Mouse (Mus musculus): ENCODE data around the gene Olfr905. TPM values are rescaled to one million over a fixed set of nuclear protein-coding genes. Genes with fewer than 3 reads are reported as not detected.

Olfr905 gene
- polyA plus RNA-seq (2012; rRNA removed) = not detected in 2 replicates

- Histone ChIP-seq H3K27ac (ENCODE audit: insufficient read depth, low read length) (no peak within 1 kb of the TSS), H3K4me3 (ENCODE audit: insufficient read depth, low read length) (no peak within 1 kb of the TSS), H3K4me1 (ENCODE audit: control insufficient read depth, insufficient read depth, low read length) (no peaks in the 10 kb centered on the region)
- TF ChIP-seq POLR2A (IDR thresholded peaks at IDR 0.05; ENCODE audit: extremely low read depth, insufficient read depth, low read length) = no peak
- no peak for TF ChIP-seq CTCF (IDR thresholded peaks at IDR 0.05; ENCODE audit: extremely low read depth, insufficient read depth, low read length)
These were observed at the start of gene Olfr905 for GRCm38 (mm10) chr9:38470807-38471206. TSS of gene Olfr905 (plus strand) at chr9:38471107.

- H3K4me1 ChIP-seq (ENCODE audit: control insufficient read depth, insufficient read depth, low read length) = no peaks in the 10 kb centered on the region
- no peak overlapping the region for H3K4me3 ChIP-seq (ENCODE audit: insufficient read depth, low read length)
These were observed 47.1 kb upstream of the Olfr905 start for GRCm38 (mm10) chr9:38423801-38424200.

GRCm38 (mm10) chr9:38427026-38427425 lies 43.9 kb upstream of the Olfr905 start:
- H3K4me3 ChIP-seq (ENCODE audit: insufficient read depth, low read length) = no peak overlapping the region
- no peaks in the 10 kb centered on the region for H3K4me1 ChIP-seq (ENCODE audit: control insufficient read depth, insufficient read depth, low read length)

More at GRCm38 (mm10) chr9:38423801-38424200, 47.1 kb upstream of the Olfr905 start:
- H3K27ac ChIP-seq (ENCODE audit: insufficient read depth, low read length) = no peak overlapping the region
- TF ChIP-seq POLR2A (IDR thresholded peaks at IDR 0.05; ENCODE audit: extremely low read depth, insufficient read depth, low read length) (no peak), CTCF (IDR thresholded peaks at IDR 0.05; ENCODE audit: extremely low read depth, insufficient read depth, low read length) (no peak)

GRCm38 (mm10) chr9:38429155-38429554 lies 41.8 kb upstream of the Olfr905 start, which contains the start of gene Olfr901:
TSS of gene Olfr901 (plus strand) at chr9:38429455.
- H3K4me3 ChIP-seq (ENCODE audit: insufficient read depth, low read length) = no peak within 1 kb of the TSS
- TF ChIP-seq CTCF (IDR thresholded peaks at IDR 0.05; ENCODE audit: extremely low read depth, insufficient read depth, low read length) (no peak), POLR2A (IDR thresholded peaks at IDR 0.05; ENCODE audit: extremely low read depth, insufficient read depth, low read length) (no peak)
- no peak within 1 kb of the TSS for H3K27ac ChIP-seq (ENCODE audit: insufficient read depth, low read length)
- no peaks in the 10 kb centered on the region for H3K4me1 ChIP-seq (ENCODE audit: control insufficient read depth, insufficient read depth, low read length)

More at GRCm38 (mm10) chr9:38427026-38427425, 43.9 kb upstream of the Olfr905 start:
- TF ChIP-seq POLR2A (IDR thresholded peaks at IDR 0.05; ENCODE audit: extremely low read depth, insufficient read depth, low read length) (no peak), CTCF (IDR thresholded peaks at IDR 0.05; ENCODE audit: extremely low read depth, insufficient read depth, low read length) (no peak)
- H3K27ac ChIP-seq (ENCODE audit: insufficient read depth, low read length) = no peak overlapping the region

- Histone ChIP-seq H3K4me1 (ENCODE audit: control insufficient read depth, insufficient read depth, low read length) (no peaks in the 10 kb centered on the region), H3K27ac (ENCODE audit: insufficient read depth, low read length) (no peak within 1 kb of the TSS), H3K4me3 (ENCODE audit: insufficient read depth, low read length) (no peak within 1 kb of the TSS)
- TF ChIP-seq POLR2A (IDR thresholded peaks at IDR 0.05; ENCODE audit: extremely low read depth, insufficient read depth, low read length) = no peak
These were observed 23.6 kb upstream of the Olfr905 start, which contains the start of gene Olfr902 for GRCm38 (mm10) chr9:38447352-38447751. TSS of gene Olfr902 (plus strand) at chr9:38447652.

GRCm38 (mm10) chr9:38462844-38463243 lies 8.1 kb upstream of the Olfr905 start, which contains the start of gene Olfr904:
TSS of gene Olfr904 (plus strand) at chr9:38463144.
- H3K27ac ChIP-seq (ENCODE audit: insufficient read depth, low read length) = no peak within 1 kb of the TSS
- H3K4me1 ChIP-seq (ENCODE audit: control insufficient read depth, insufficient read depth, low read length) = no peaks in the 10 kb centered on the region
- H3K4me3 ChIP-seq (ENCODE audit: insufficient read depth, low read length) = no peak within 1 kb of the TSS
- TF ChIP-seq CTCF (IDR thresholded peaks at IDR 0.05; ENCODE audit: extremely low read depth, insufficient read depth, low read length) = no peak
- no peak for TF ChIP-seq POLR2A (IDR thresholded peaks at IDR 0.05; ENCODE audit: extremely low read depth, insufficient read depth, low read length)

- no peak for TF ChIP-seq CTCF (IDR thresholded peaks at IDR 0.05; ENCODE audit: extremely low read depth, insufficient read depth, low read length)
- TF ChIP-seq POLR2A (IDR thresholded peaks at IDR 0.05; ENCODE audit: extremely low read depth, insufficient read depth, low read length) = no peak
- no peak within 1 kb of the TSS for H3K27ac ChIP-seq (ENCODE audit: insufficient read depth, low read length)
- no peaks in the 10 kb centered on the region for H3K4me1 ChIP-seq (ENCODE audit: control insufficient read depth, insufficient read depth, low read length)
- no peak within 1 kb of the TSS for H3K4me3 ChIP-seq (ENCODE audit: insufficient read depth, low read length)
These were observed 15.9 kb downstream of the Olfr905 start, which contains the start of gene Olfr906 for GRCm38 (mm10) chr9:38486785-38487184. TSS of gene Olfr906 (plus strand) at chr9:38487085.

GRCm38 (mm10) chr9:38495501-38495900 lies 24.6 kb downstream of the Olfr905 start, which contains the start of gene Olfr907:
TSS of gene Olfr907 (plus strand) at chr9:38495801.
- Histone ChIP-seq H3K4me1 (ENCODE audit: control insufficient read depth, insufficient read depth, low read length) (no peaks in the 10 kb centered on the region), H3K4me3 (ENCODE audit: insufficient read depth, low read length) (no peak within 1 kb of the TSS), H3K27ac (ENCODE audit: insufficient read depth, low read length) (no peak within 1 kb of the TSS)
- TF ChIP-seq POLR2A (IDR thresholded peaks at IDR 0.05; ENCODE audit: extremely low read depth, insufficient read depth, low read length) = no peak
- TF ChIP-seq CTCF (IDR thresholded peaks at IDR 0.05; ENCODE audit: extremely low read depth, insufficient read depth, low read length) = no peak

- H3K27ac ChIP-seq (ENCODE audit: insufficient read depth, low read length) = no peak overlapping the region
- no peak overlapping the region for H3K4me3 ChIP-seq (ENCODE audit: insufficient read depth, low read length)
- no peaks in the 10 kb centered on the region for H3K4me1 ChIP-seq (ENCODE audit: control insufficient read depth, insufficient read depth, low read length)
- no peak for TF ChIP-seq CTCF (IDR thresholded peaks at IDR 0.05; ENCODE audit: extremely low read depth, insufficient read depth, low read length)
- no peak for TF ChIP-seq POLR2A (IDR thresholded peaks at IDR 0.05; ENCODE audit: extremely low read depth, insufficient read depth, low read length)
These were observed 41.4 kb downstream of the Olfr905 start for GRCm38 (mm10) chr9:38512353-38512752.

- no peak for TF ChIP-seq CTCF (IDR thresholded peaks at IDR 0.05; ENCODE audit: extremely low read depth, insufficient read depth, low read length)
- no peak for TF ChIP-seq POLR2A (IDR thresholded peaks at IDR 0.05; ENCODE audit: extremely low read depth, insufficient read depth, low read length)
- Histone ChIP-seq H3K4me1 (ENCODE audit: control insufficient read depth, insufficient read depth, low read length) (no peaks in the 10 kb centered on the region), H3K4me3 (ENCODE audit: insufficient read depth, low read length) (no peak within 1 kb of the TSS), H3K27ac (ENCODE audit: insufficient read depth, low read length) (no peak within 1 kb of the TSS)
These were observed 50.4 kb downstream of the Olfr905 start, which contains the start of gene Olfr911-ps1 for GRCm38 (mm10) chr9:38521280-38521679. TSS of gene Olfr911-ps1 (plus strand) at chr9:38521580.

Other genes starting within 250 kb of the Olfr905 start
- gene Olfr143, start 218.3 kb upstream of the Olfr905 start, polyA plus RNA-seq (2012; rRNA removed) = not detected in 2 replicates
- not detected in 2 replicates for gene Olfr895, start 203.3 kb upstream of the Olfr905 start, polyA plus RNA-seq (2012; rRNA removed)
- not detected in 2 replicates for gene Olfr896-ps1, start 180.0 kb upstream of the Olfr905 start, polyA plus RNA-seq (2012; rRNA removed)
- not detected in 2 replicates for gene Olfr25, start 142.0 kb upstream of the Olfr905 start, polyA plus RNA-seq (2012; rRNA removed)
- not detected in 2 replicates for gene Olfr898, start 122.7 kb upstream of the Olfr905 start, polyA plus RNA-seq (2012; rRNA removed)
- gene Olfr250, start 104.2 kb upstream of the Olfr905 start, polyA plus RNA-seq (2012; rRNA removed) = not detected in 2 replicates
- gene Olfr251, start 94.0 kb upstream of the Olfr905 start, polyA plus RNA-seq (2012; rRNA removed) = not detected in 2 replicates
- gene Olfr147, start 69.4 kb upstream of the Olfr905 start, polyA plus RNA-seq (2012; rRNA removed) = not detected in 2 replicates
- not detected in 2 replicates for gene Olfr901, start 41.7 kb upstream of the Olfr905 start, polyA plus RNA-seq (2012; rRNA removed)
- not detected in 2 replicates for gene Olfr902, start 23.5 kb upstream of the Olfr905 start, polyA plus RNA-seq (2012; rRNA removed)
- not detected in 2 replicates for gene Olfr904, start 8.0 kb upstream of the Olfr905 start, polyA plus RNA-seq (2012; rRNA removed)
- not detected in 2 replicates for gene Olfr906, start 16.0 kb downstream of the Olfr905 start, polyA plus RNA-seq (2012; rRNA removed)
- gene Olfr907, start 24.7 kb downstream of the Olfr905 start, polyA plus RNA-seq (2012; rRNA removed) = not detected in 2 replicates
- gene Olfr911-ps1, start 50.5 kb downstream of the Olfr905 start, polyA plus RNA-seq (2012; rRNA removed) = not detected in 2 replicates
- not detected in 2 replicates for gene Olfr910, start 66.7 kb downstream of the Olfr905 start, polyA plus RNA-seq (2012; rRNA removed)
- gene Olfr912, start 109.1 kb downstream of the Olfr905 start, polyA plus RNA-seq (2012; rRNA removed) = not detected in 2 replicates
- not detected in 2 replicates for gene Olfr913, start 121.7 kb downstream of the Olfr905 start, polyA plus RNA-seq (2012; rRNA removed)
- not detected in 2 replicates for gene Olfr914, start 134.0 kb downstream of the Olfr905 start, polyA plus RNA-seq (2012; rRNA removed)
- not detected in 2 replicates for gene Olfr916, start 188.8 kb downstream of the Olfr905 start, polyA plus RNA-seq (2012; rRNA removed)
- not detected in 2 replicates for gene Olfr917, start 194.7 kb downstream of the Olfr905 start, polyA plus RNA-seq (2012; rRNA removed)
- gene Olfr918, start 203.5 kb downstream of the Olfr905 start, polyA plus RNA-seq (2012; rRNA removed) = not detected in 2 replicates
- gene Olfr919, start 232.6 kb downstream of the Olfr905 start, polyA plus RNA-seq (2012; rRNA removed) = not detected in 2 replicates
- gene Vwa5a, start 247.2 kb downstream of the Olfr905 start, polyA plus RNA-seq (2012; rRNA removed) = 8.2 and 9.3 TPM in 2 replicates